Mouse (Mus musculus): ENCODE measurements around the gene Zfp524.

DNA sequence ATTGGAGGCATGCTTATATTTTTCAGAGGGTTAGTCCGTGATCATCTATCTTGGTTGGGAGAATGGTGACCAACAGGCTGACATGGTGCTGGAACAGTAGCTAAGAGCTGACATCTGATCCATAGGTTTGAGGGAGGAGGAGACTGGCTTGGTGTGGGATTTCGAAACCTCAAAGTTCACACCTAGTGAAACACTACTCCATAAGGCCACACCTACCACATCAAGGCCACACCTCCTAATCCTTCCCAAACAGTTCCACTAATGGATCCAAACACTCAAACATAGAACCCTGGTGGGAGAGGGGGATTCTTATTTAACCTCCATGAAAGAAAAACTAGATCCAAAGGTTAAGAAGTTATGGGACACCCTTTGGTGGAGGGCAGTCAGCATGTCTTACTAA, 2.7 kb downstream of the Zfp524 start:
- TF ChIP-seq POLR2A (IDR thresholded peaks at IDR 0.05; ENCODE audit: insufficient read length, low read depth) (no peak), CEBPB (IDR thresholded peaks at IDR 0.05; ENCODE audit: insufficient read depth, poor library complexity, severe bottlenecking) (no peak), MYOD1 (IDR thresholded peaks at IDR 0.05; ENCODE audit: control insufficient read depth in 1 of 3, insufficient read length in 2 of 3, low read depth in 2 of 3) (no peak), USF1 (IDR thresholded peaks at IDR 0.05; ENCODE audit: low read depth) (no peak), POLR2AphosphoS2 (IDR thresholded peaks at IDR 0.05; ENCODE audit: insufficient read length, low read depth) (no peak), REST (IDR thresholded peaks at IDR 0.05; ENCODE audit: insufficient read depth, insufficient read length) (no peak), MYOG (IDR thresholded peaks at IDR 0.05; ENCODE audit: control insufficient read depth in 1 of 3, insufficient read depth in 1 of 3, insufficient read length in 2 of 3, low read depth in 2 of 3) (no peak), MAX (IDR thresholded peaks at IDR 0.05; ENCODE audit: low read depth) (no peak), TCF12 (IDR thresholded peaks at IDR 0.05; ENCODE audit: insufficient read depth, poor library complexity, severe bottlenecking) (no peak), E2F4 (IDR thresholded peaks at IDR 0.05; ENCODE audit: insufficient read depth) (no peak), TCF3 (IDR thresholded peaks at IDR 0.05; ENCODE audit: insufficient read length, low read depth) (no peak), SRF (IDR thresholded peaks at IDR 0.05; ENCODE audit: control insufficient read depth, insufficient read length, low read depth) (no peak)
